Mouse (Mus musculus) lung, postnatal 14 days (tissue): ENCODE measurements around the gene Cdk7.

Experiments
- DNase-seq: peaks from one replicate; pipeline ENCODE4 v3.0.0; 2021

Gene Cdk7

GRCm38 (mm10) chr13:100724051-100724754 lies 6.5 kb downstream of the Cdk7 start:
- no peak for DNase-seq

GRCm38 (mm10) chr13:100721656-100722055 lies 9.1 kb downstream of the Cdk7 start:
- no peak for DNase-seq

GRCm38 (mm10) chr13:100715467-100715866 lies 15.3 kb downstream of the Cdk7 start:
- no peak for DNase-seq

GRCm38 (mm10) chr13:100706206-100706605 lies 24.5 kb downstream of the Cdk7 start:
- no peak for DNase-seq

GRCm38 (mm10) chr13:100703468-100703867 lies 27.3 kb downstream of the Cdk7 start:
- no peak for DNase-seq

- no peak for DNase-seq
These were observed 31.9 kb downstream of the Cdk7 start for GRCm38 (mm10) chr13:100698866-100699265.

GRCm38 (mm10) chr13:100697541-100697940 lies 33.2 kb downstream of the Cdk7 start:
- DNase-seq = no peak

GRCm38 (mm10) chr13:100687513-100687912 lies 43.2 kb downstream of the Cdk7 start:
- DNase-seq = no peak

- no peak for DNase-seq
These were observed 46.4 kb downstream of the Cdk7 start for GRCm38 (mm10) chr13:100684355-100684754.

GRCm38 (mm10) chr13:100682837-100683236 lies 47.9 kb downstream of the Cdk7 start:
- DNase-seq = no peak

GRCm38 (mm10) chr13:100681615-100682014 lies 49.1 kb downstream of the Cdk7 start:
- DNase-seq = no peak

- DNase-seq = no peak
These were observed 54.7 kb downstream of the Cdk7 start for GRCm38 (mm10) chr13:100675936-100676635.

- DNase-seq = no peak
These were observed 60.5 kb downstream of the Cdk7 start for GRCm38 (mm10) chr13:100670181-100670741.

- peak; percentile 37 for DNase-seq
These were observed 61.3 kb downstream of the Cdk7 start, which contains the start of gene Ccdc125 for GRCm38 (mm10) chr13:100669291-100670022. TSS of gene Ccdc125 (plus strand) at chr13:100669717.

GRCm38 (mm10) chr13:100659864-100660456 lies 70.8 kb downstream of the Cdk7 start:
- peak; percentile 71 for DNase-seq

GRCm38 (mm10) chr13:100658091-100658490 lies 72.6 kb downstream of the Cdk7 start:
- no peak for DNase-seq
